Mouse (Mus musculus): ENCODE data around the gene Il17a. TPM values are rescaled to one million over a fixed set of nuclear protein-coding genes. Genes with fewer than 3 reads are reported as not detected.

The Il17a gene
- polyA plus RNA-seq (2015; fragmentation: Nextera tagmentation; extraction: Ambion mirVana): not detected in 2 replicates

DNA sequence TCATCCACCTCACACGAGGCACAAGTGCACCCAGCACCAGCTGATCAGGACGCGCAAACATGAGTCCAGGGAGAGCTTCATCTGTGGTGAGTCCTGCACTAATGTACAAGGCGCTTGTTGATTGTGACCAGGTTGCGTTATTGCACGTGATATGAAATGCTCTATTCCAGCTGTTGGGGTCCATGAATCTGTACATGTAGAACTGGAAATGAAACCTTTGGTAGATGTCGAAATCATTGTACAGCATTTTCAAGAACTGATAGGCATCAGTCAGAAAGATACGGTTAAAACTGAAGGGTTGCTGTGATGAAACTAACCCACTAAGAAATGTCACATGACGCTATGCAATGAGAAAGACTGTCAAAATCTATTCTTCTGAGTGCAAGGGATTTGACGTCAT, at the start of gene Il17a:
Gene Il17a (plus strand): TSS at position 3 of the 400 bp plus-strand sequence.
- Histone ChIP-seq H3K27me3 (ENCODE audit: control insufficient read depth, insufficient read depth, low read length) (no peaks in the 10 kb centered on the region), H3K36me3 (ENCODE audit: control insufficient read depth, insufficient read depth, low read length) (no peaks in the 10 kb centered on the region), H3K4me2 (ENCODE audit: low read depth, low read length) (no peak within 1 kb of the TSS), H3K4me3 (replicated peaks; ENCODE audit: low read length) (no peak within 1 kb of the TSS), H3K9ac (ENCODE audit: low read length) (no peak within 1 kb of the TSS), H3K27ac (ENCODE audit: low read length) (no peak within 1 kb of the TSS), H3K9me3 (replicated peaks; ENCODE audit: control insufficient read depth, low read length) (no peaks in the 10 kb centered on the region), H3K4me1 (ENCODE audit: control insufficient read depth, insufficient read depth, low read length) (no peaks in the 10 kb centered on the region)
- 89% methylated on average over 10 of the region's 10 CpGs for WGBS
- no peak for ATAC-seq (ENCODE audit: insufficient read depth, low FRiP score)

DNA sequence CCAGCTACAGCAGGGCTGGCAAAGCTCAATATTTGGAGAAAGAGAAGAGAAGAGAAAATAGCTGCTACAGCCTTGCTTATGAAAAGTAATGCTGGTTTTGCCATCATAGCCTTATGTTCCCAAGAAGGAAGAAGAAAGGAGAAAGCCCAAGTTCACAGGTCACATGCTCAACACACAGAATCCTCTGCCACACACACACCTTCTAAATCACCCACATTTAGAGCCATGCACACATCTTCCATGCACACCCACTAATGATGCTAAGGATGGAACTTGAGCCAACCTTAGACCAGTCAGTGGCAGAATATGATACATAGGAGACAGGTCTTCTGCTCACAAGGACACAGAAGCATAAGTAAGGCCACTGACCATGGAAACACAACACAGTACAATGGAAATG, 47.9 kb upstream of the Il17a start:
- no peak overlapping the region for H3K27ac ChIP-seq (ENCODE audit: low read length)
- no peaks in the 10 kb centered on the region for H3K9me3 ChIP-seq (replicated peaks; ENCODE audit: control insufficient read depth, low read length)
- no peak overlapping the region for H3K9ac ChIP-seq (ENCODE audit: low read length)
- H3K4me2 ChIP-seq (ENCODE audit: low read depth, low read length): no peak overlapping the region
- no peaks in the 10 kb centered on the region for H3K27me3 ChIP-seq (ENCODE audit: control insufficient read depth, insufficient read depth, low read length)
- H3K4me3 ChIP-seq (replicated peaks; ENCODE audit: low read length): no peak overlapping the region
- H3K36me3 ChIP-seq (ENCODE audit: control insufficient read depth, insufficient read depth, low read length): no peaks in the 10 kb centered on the region
- H3K4me1 ChIP-seq (ENCODE audit: control insufficient read depth, insufficient read depth, low read length): no peaks in the 10 kb centered on the region
- no peak for ATAC-seq (ENCODE audit: insufficient read depth, low FRiP score)

DNA sequence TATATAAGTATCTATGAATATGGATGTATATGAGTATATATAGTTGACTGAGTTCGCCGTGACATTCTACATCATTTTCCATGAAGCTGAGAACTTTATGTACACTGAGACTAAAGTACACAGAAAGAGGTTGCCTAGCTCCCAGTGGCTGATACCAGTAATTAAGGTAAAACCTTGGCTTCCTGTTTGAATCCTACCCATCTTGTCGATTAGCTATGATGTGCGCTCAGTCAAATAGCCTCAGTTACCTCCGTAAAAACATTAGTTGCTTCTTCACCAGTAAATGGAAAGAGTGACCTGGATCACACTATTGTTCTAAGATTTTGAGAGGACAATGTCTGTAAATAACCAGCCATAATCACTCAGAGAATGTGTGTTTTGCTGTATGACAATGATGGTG, 47.3 kb upstream of the Il17a start:
- no peak for ATAC-seq (ENCODE audit: insufficient read depth, low FRiP score)
- no peak overlapping the region for H3K4me3 ChIP-seq (replicated peaks; ENCODE audit: low read length)
- H3K27ac ChIP-seq (ENCODE audit: low read length): no peak overlapping the region
- no peaks in the 10 kb centered on the region for H3K4me1 ChIP-seq (ENCODE audit: control insufficient read depth, insufficient read depth, low read length)
- no peak overlapping the region for H3K4me2 ChIP-seq (ENCODE audit: low read depth, low read length)
- no peaks in the 10 kb centered on the region for H3K36me3 ChIP-seq (ENCODE audit: control insufficient read depth, insufficient read depth, low read length)
- no peaks in the 10 kb centered on the region for H3K27me3 ChIP-seq (ENCODE audit: control insufficient read depth, insufficient read depth, low read length)
- no peaks in the 10 kb centered on the region for H3K9me3 ChIP-seq (replicated peaks; ENCODE audit: control insufficient read depth, low read length)
- 92% methylated on average over 5 of the region's 5 CpGs for WGBS
- H3K9ac ChIP-seq (ENCODE audit: low read length): no peak overlapping the region

DNA sequence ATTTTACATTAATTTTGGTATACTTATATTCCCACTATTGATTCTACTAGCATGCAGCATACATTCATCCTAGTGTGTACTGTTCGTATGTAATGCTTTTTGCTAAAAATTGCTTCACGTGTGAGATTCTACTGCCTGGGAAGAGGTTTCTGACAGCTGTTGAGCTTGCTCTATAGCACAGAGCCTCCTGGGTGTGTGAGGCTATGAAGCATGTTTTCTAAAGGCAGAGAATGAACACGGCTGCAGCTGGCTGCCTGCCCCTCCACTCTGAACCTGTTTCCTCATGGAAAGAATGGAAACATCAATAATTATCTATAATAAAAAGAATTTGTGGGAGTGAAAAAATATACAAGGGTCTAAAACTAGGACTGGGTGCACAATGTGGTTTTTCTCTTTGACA, 46.9 kb upstream of the Il17a start:
- Histone ChIP-seq H3K36me3 (ENCODE audit: control insufficient read depth, insufficient read depth, low read length) (no peaks in the 10 kb centered on the region), H3K4me3 (replicated peaks; ENCODE audit: low read length) (no peak overlapping the region), H3K9me3 (replicated peaks; ENCODE audit: control insufficient read depth, low read length) (no peaks in the 10 kb centered on the region), H3K4me1 (ENCODE audit: control insufficient read depth, insufficient read depth, low read length) (no peaks in the 10 kb centered on the region), H3K9ac (ENCODE audit: low read length) (no peak overlapping the region), H3K4me2 (ENCODE audit: low read depth, low read length) (no peak overlapping the region), H3K27ac (ENCODE audit: low read length) (no peak overlapping the region), H3K27me3 (ENCODE audit: control insufficient read depth, insufficient read depth, low read length) (no peaks in the 10 kb centered on the region)
- 69% methylated on average over 3 of the region's 3 CpGs for WGBS
- ATAC-seq (ENCODE audit: insufficient read depth, low FRiP score): no peak

DNA sequence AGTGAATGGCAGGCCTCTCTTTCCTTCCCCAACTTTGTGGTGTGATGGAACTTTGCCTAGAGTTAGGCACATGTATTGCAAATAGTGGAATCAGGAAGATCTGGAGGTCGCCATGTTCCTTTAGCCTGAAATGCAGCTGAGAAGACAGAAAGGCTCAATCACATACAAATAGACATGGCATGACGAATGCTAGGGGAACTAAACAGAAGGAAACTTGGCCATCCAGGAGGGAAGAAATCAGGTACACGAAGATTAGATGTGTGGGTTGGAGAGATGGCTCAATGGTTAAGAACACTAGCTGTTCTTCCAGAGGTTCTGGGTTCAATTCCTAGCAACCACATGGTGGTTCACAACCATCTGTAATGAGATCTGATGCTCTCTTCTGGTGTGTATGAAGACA, 46.3 kb upstream of the Il17a start:
- WGBS: 85% methylated on average over 3 of the region's 3 CpGs
- ATAC-seq (ENCODE audit: insufficient read depth, low FRiP score): no peak
- no peak overlapping the region for H3K9ac ChIP-seq (ENCODE audit: low read length)
- H3K27me3 ChIP-seq (ENCODE audit: control insufficient read depth, insufficient read depth, low read length): no peaks in the 10 kb centered on the region
- no peak overlapping the region for H3K27ac ChIP-seq (ENCODE audit: low read length)
- no peak overlapping the region for H3K4me2 ChIP-seq (ENCODE audit: low read depth, low read length)
- H3K4me1 ChIP-seq (ENCODE audit: control insufficient read depth, insufficient read depth, low read length): no peaks in the 10 kb centered on the region
- H3K9me3 ChIP-seq (replicated peaks; ENCODE audit: control insufficient read depth, low read length): no peaks in the 10 kb centered on the region
- H3K4me3 ChIP-seq (replicated peaks; ENCODE audit: low read length): no peak overlapping the region
- no peaks in the 10 kb centered on the region for H3K36me3 ChIP-seq (ENCODE audit: control insufficient read depth, insufficient read depth, low read length)

DNA sequence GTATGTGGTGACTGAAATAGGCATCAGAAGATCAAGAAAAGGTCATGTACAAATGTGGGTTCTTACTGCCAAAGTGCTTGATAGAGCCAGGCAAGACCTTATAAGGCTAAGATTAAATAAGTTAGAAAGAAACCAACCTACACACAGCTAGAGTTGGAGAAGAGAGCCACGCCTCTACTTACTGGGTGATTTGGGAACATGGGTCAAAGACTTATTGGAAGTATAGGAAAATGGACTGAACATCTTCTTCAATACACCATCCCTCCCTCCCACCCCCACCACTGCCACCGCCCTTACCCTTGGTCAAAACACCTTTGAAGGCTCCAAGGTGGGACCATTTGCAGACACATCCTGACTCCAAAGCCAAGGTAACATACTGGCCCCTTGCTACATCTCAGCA, 45.3 kb upstream of the Il17a start:
- 93% methylated on average over 2 of the region's 2 CpGs for WGBS
- Histone ChIP-seq H3K27ac (ENCODE audit: low read length) (no peak overlapping the region), H3K4me2 (ENCODE audit: low read depth, low read length) (no peak overlapping the region), H3K9ac (ENCODE audit: low read length) (no peak overlapping the region), H3K4me3 (replicated peaks; ENCODE audit: low read length) (no peak overlapping the region), H3K9me3 (replicated peaks; ENCODE audit: control insufficient read depth, low read length) (no peaks in the 10 kb centered on the region), H3K27me3 (ENCODE audit: control insufficient read depth, insufficient read depth, low read length) (no peaks in the 10 kb centered on the region), H3K36me3 (ENCODE audit: control insufficient read depth, insufficient read depth, low read length) (no peaks in the 10 kb centered on the region), H3K4me1 (ENCODE audit: control insufficient read depth, insufficient read depth, low read length) (no peaks in the 10 kb centered on the region)
- ATAC-seq (ENCODE audit: insufficient read depth, low FRiP score): no peak

DNA sequence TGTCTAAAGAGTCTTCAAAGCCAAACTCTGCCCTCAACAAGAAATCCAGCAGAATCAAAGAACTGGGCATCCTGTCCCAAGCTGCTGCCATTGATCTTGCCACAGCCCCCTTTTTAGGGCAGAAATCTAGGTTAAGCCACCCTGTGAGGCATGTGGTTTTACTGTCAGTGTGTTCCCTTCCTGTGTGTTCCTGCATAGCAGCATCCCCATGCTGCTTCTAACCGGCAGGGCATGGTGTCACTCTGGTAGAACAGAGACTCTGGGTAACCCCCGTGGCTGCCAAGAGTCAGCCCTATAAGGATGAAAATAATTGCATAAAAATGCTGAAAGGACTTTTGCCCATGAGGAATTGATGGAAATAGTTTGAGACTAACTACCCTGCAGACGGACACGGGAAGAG, 44.8 kb upstream of the Il17a start:
- no peaks in the 10 kb centered on the region for H3K4me1 ChIP-seq (ENCODE audit: control insufficient read depth, insufficient read depth, low read length)
- no peak overlapping the region for H3K27ac ChIP-seq (ENCODE audit: low read length)
- H3K9ac ChIP-seq (ENCODE audit: low read length): no peak overlapping the region
- H3K4me3 ChIP-seq (replicated peaks; ENCODE audit: low read length): no peak overlapping the region
- ATAC-seq (ENCODE audit: insufficient read depth, low FRiP score): no peak
- H3K9me3 ChIP-seq (replicated peaks; ENCODE audit: control insufficient read depth, low read length): no peaks in the 10 kb centered on the region
- H3K36me3 ChIP-seq (ENCODE audit: control insufficient read depth, insufficient read depth, low read length): no peaks in the 10 kb centered on the region
- H3K27me3 ChIP-seq (ENCODE audit: control insufficient read depth, insufficient read depth, low read length): no peaks in the 10 kb centered on the region
- WGBS: 84% methylated on average over 4 of the region's 4 CpGs
- no peak overlapping the region for H3K4me2 ChIP-seq (ENCODE audit: low read depth, low read length)

DNA sequence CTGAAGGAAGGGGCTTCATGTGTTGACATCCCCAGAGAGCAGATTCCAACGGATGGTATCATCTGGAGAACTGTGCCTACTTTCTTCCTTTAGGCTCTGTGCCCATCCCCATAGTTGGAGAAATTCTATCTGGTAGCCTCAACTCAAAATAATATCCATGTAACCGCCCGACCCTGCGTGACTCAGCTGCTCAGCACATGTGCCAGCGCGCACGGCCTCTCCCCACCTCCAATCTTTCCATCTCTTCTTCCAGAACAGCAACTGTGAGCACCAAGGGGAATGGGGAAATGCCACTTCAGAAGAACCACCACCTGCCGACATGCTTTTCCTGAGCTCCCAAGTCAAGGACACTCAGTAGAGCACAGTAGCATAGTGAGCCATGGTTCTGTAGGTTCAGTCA, 39.4 kb upstream of the Il17a start:
- Histone ChIP-seq H3K4me2 (ENCODE audit: low read depth, low read length) (no peak overlapping the region), H3K27ac (ENCODE audit: low read length) (no peak overlapping the region), H3K9ac (ENCODE audit: low read length) (no peak overlapping the region), H3K9me3 (replicated peaks; ENCODE audit: control insufficient read depth, low read length) (no peaks in the 10 kb centered on the region), H3K4me1 (ENCODE audit: control insufficient read depth, insufficient read depth, low read length) (no peaks in the 10 kb centered on the region), H3K4me3 (replicated peaks; ENCODE audit: low read length) (no peak overlapping the region), H3K36me3 (ENCODE audit: control insufficient read depth, insufficient read depth, low read length) (no peaks in the 10 kb centered on the region), H3K27me3 (ENCODE audit: control insufficient read depth, insufficient read depth, low read length) (no peaks in the 10 kb centered on the region)
- WGBS: 87% methylated on average over 8 of the region's 8 CpGs
- ATAC-seq (ENCODE audit: insufficient read depth, low FRiP score): no peak

DNA sequence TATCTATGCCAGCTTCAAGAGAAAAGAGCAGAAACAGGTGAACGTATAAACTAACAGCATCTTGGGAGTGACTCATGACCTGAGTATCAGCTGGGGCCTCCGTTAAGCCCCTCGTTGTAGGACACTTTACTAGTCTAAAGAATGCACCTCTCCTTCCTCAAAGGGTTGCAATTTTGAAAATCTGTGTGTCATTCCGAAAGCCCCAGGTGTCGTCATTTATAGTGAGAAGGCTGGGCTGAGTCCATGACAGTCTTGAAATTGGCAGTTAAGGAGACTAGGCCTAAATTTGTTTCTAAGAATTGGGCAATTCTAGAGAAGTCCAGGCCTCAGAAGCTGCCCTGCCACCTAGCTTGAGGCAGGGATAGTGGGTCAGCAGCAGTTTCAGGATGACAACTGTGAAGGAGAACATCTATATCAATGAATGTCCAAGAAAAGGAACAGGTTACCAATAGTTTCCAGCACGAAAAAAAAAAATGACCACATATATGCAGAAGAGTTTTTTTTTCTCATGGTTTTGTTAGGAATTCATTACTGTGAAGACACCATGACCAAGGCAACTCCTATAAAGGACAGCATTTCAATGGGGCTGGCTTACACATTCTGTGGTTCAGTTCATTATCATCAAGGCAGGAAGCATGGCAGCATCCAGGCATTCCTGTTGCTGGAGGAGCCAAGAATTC, 36.9 kb upstream of the Il17a start:
- no peak overlapping the region for H3K9ac ChIP-seq (ENCODE audit: low read length)
- no peak for ATAC-seq (ENCODE audit: insufficient read depth, low FRiP score)
- H3K4me2 ChIP-seq (ENCODE audit: low read depth, low read length): no peak overlapping the region
- WGBS: 83% methylated on average over 6 of the region's 6 CpGs
- no peaks in the 10 kb centered on the region for H3K4me1 ChIP-seq (ENCODE audit: control insufficient read depth, insufficient read depth, low read length)
- no peak overlapping the region for H3K4me3 ChIP-seq (replicated peaks; ENCODE audit: low read length)
- no peaks in the 10 kb centered on the region for H3K27me3 ChIP-seq (ENCODE audit: control insufficient read depth, insufficient read depth, low read length)
- no peak overlapping the region for H3K27ac ChIP-seq (ENCODE audit: low read length)
- H3K36me3 ChIP-seq (ENCODE audit: control insufficient read depth, insufficient read depth, low read length): no peaks in the 10 kb centered on the region
- no peaks in the 10 kb centered on the region for H3K9me3 ChIP-seq (replicated peaks; ENCODE audit: control insufficient read depth, low read length)

DNA sequence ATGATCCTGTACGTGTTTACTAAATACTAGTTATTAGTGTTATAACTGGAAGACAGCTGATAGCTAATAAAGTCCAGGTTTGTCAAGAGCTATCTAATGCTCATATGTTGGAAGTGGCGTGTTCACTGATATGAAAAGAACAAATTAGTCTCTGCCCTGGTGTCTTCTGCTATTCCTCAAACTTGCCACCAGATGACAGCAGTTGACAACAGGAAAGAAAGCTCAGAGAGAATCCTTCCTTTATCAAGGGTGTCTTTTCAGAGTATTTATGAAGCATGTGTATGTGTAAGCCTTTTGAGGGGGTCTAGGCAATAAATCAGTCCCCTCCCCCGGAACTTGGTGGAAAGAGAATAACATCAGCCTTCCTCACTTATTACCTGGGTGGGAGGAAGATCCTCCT, 30.7 kb upstream of the Il17a start:
- Histone ChIP-seq H3K9me3 (replicated peaks; ENCODE audit: control insufficient read depth, low read length) (no peaks in the 10 kb centered on the region), H3K9ac (ENCODE audit: low read length) (no peak overlapping the region), H3K4me2 (ENCODE audit: low read depth, low read length) (no peak overlapping the region), H3K36me3 (ENCODE audit: control insufficient read depth, insufficient read depth, low read length) (no peaks in the 10 kb centered on the region), H3K27ac (ENCODE audit: low read length) (no peak overlapping the region), H3K4me3 (replicated peaks; ENCODE audit: low read length) (no peak overlapping the region), H3K27me3 (ENCODE audit: control insufficient read depth, insufficient read depth, low read length) (no peaks in the 10 kb centered on the region), H3K4me1 (ENCODE audit: control insufficient read depth, insufficient read depth, low read length) (no peaks in the 10 kb centered on the region)
- no peak for ATAC-seq (ENCODE audit: insufficient read depth, low FRiP score)
- 54% methylated on average over 3 of the region's 3 CpGs for WGBS
